Mouse (Mus musculus): ENCODE data around the gene Tomt.

Tomt gene

DNA sequence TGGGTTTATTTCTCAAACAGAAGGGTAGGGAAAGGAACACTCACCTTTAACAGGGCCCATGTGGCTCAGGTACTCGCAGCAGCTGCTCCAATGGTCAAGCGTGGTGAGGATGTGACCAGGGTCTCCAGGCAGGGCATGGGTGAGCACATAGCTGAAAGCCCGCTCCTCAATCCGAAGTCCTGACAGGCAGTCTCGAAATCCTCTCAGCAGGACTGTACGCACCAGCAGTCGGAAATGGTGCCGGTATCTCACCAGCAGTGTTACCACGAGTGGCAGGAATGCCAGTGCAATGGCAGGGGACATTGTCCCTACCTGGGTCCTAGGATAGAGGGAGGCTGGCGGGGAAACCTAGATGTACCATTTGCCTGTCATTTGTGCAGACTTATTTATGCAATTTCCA, 4.2 kb downstream of the Tomt start:
- no peak for DNase-seq (ENCODE audit: low spot score in 2 of 2)

DNA sequence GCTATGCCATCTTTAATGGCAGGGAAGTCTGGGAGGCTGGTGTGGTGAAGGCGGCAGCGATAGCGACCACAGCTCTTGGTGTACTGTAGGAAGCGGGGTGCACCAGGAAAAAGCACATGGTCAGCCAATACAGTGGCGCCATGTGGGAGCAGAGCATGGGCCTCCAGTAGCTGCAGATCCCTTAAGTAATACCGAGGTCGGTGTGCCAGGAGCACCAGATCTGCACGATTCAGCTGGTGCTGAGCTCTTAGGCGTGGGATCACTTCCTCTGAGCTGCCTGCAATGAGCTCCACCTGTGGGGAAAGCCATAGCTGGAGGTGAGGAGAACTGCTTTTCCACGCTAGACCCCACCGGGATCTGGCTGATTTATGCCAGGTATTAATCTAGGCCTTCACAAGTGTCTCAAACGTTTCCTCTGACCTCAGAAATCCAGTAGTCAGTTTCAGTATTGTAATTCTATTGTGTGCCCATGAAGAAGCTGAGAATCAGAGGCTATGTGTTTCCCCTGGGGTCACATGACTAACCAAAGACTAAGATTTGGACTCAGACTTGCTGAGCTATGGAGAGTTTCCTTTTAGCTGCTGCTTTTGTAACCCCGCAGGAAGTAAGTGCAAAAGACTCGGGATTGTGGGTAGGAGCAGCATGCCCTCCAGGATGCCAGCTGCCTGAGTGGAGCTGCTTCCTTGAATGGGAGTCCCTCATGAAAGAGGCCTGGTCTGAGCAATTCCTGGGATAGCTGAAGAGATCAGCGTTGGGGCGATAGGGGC, 5.6 kb downstream of the Tomt start:
- no peak for DNase-seq (ENCODE audit: low spot score in 2 of 2)

DNA sequence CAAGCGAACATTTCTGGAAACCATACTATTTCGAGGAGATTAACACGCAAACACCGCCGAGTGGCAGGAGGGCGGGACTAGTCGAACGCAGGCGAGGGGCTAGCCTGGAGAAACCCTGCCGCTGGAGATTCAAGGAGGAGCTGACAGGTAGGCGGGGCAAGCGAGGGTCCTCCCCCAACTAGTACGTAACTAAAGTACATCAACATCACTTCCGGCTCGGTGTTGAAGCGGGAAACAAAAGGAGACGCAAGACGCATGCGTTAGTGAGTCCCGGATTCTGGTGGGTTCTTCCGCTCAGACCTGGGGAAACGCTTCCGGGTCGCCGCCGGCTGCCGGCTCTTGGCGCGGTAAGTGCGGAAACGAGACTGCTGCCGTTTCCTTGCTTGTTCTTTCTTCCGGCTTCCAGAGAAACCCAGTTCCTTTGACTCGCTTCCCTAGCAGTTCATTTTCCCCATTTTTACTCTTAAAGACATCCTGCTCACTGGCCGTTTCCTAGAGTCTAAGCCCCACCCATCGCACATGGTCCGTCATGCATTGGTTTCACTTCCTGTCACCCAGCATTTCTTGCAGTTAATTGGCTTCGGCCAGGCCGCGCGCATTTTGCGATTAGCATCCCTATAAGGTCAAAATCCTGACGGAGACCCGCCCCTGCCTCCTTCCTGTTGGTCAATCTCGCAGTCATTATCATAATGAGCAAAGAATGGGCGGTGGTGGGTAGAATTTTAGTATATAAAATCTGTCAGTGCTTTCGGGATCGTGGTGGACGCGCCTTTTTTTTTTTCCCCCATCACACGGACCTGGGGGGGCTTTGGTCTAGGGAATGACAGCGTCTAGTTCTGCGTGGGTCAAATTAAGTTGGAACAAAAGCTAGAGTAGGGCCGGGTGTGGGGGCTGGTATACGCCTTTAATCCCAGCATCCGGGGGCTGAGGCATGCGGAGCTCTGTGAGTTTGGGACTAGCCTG, 9.8 kb downstream of the Tomt start:
- peak; percentile 98 to 99 for DNase-seq (ENCODE audit: low spot score in 2 of 2)

DNA sequence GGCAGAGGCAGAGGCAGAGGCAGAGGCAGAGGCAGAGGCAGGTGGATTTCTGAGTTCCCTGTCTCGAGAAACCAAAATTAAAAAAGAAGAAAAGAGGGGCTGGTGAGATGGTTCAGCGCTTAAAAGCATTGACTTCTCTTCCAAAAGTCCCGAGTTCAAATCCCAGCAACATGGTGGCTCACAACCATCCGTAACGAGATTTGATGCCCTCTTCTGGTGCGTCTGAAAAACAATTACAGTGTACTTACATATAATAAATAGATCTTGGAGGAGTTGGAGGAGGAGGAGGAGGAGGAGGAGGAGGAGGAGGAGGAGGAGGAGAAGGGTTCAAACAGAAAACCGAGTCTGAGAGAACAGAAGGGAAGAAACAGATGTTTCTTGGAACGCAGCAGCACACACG, 10.5 kb downstream of the Tomt start:
- no peak for DNase-seq (ENCODE audit: low spot score in 2 of 2)

DNA sequence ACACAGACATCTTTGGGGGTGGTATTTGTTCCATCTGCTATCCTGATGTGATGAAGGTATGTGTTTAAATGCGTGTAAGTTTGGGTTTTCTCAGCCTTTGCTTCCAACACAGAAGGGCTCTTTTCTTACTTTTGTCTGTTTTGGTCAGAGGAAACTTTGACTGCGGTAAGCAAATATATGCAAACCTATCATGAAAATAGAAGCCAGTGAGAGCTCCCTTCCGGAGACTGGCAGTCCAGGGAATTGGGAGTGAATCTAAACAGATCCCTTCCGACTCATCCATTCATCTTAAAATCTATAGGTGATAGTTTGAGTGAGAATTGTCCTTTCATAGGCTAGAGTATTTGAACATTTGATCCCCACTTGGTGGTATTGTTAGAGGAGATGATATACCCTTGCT, 17.7 kb downstream of the Tomt start:
- no peak for DNase-seq (ENCODE audit: low spot score in 2 of 2)

DNA sequence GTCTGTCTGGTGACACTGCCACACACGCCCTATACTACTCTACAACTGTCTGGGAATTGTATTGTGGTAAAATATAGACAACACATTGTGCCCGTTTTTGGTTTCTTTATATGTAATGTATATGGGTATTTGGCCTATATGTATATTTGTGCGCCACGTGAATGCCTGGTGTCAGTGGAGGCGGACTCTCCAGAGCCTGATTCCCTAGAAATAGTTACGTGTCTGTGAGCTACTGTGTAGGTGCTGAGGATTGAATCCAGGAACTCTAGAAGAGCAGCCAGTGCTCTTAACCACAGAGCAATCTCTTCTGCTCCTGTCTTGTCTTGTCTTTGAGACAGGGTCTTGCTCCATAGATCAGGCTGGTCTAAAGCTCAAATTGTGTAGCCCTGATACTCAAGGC, 19.9 kb downstream of the Tomt start:
- DNase-seq (ENCODE audit: low spot score in 2 of 2), result no peak

DNA sequence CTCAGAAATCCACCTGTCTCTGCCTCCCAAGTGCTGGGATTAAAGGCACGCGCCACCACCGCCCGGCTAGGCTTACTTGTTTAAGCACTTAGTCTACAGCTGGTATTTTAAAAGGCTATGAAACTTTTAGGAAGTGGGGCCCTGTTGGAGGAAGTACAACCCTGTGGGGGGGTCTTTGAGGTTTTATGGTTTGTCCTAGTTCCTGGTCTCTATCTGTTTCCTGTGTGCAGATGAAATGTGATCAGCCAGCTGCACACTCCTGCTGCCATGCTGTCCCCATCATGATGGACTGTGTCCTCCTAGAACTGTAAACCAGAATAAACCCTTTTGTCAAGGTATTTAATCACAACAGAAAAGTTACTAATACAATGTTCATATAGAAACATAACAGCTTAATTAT, 22.0 kb downstream of the Tomt start:
- DNase-seq (ENCODE audit: low spot score in 2 of 2), result no peak

DNA sequence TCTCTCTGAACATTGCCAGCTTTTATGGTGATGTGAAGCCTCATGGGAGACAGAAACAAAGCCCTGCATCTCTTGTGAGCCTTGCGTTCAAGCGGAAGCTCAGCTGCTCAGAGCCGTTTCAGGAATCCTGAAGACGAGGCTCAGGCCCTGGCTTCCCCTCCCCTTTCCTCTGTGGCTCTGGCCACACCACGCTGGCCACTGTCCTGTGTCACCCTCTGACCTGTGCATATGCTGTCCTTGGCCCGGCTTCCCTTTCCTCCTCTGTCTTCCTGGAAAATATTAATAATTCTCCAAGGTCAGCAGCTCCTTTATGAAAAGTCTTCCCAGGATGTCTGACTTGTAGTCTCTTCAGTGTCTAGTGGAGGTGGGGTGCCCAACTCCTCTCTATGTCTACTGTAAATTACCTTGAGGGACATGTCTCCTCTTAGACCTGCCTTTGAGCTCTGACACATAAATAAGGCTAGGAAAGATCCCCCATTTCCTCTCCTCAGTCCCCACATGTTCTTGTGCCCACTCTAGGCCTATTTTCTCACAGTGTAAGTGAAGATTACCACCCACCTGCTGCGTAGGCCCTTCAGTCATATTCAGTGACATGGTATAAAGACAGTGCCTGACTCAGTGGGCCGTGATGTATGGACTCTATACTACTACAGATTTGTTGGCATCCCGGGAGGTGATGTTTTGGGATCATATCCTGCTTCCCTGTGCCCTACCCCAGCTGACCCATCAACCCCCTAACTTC, 23.6 kb downstream of the Tomt start:
- DNase-seq (ENCODE audit: low spot score in 2 of 2), result peak in 1 of 2 experiments; percentile 48

DNA sequence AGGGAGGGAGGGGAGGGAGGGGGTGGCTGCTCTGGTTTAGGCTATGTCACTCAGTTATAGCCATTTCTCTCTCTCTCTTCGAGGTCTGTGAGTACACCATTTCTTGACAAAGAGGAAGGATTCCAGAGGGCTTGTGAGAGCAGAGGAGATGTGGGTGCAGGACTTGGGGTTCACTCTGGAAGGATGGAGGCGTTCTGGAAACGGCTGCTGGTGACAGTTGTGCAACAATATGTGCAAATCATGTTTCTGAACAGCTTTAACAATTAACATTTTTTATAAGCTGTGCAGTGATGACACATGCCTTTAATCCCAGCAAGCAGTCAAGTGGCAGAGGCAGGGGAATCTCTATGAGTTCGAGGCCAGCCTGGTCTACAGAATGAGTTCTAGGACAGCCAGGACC, 25.3 kb downstream of the Tomt start:
- DNase-seq (ENCODE audit: low spot score in 2 of 2), result no peak

DNA sequence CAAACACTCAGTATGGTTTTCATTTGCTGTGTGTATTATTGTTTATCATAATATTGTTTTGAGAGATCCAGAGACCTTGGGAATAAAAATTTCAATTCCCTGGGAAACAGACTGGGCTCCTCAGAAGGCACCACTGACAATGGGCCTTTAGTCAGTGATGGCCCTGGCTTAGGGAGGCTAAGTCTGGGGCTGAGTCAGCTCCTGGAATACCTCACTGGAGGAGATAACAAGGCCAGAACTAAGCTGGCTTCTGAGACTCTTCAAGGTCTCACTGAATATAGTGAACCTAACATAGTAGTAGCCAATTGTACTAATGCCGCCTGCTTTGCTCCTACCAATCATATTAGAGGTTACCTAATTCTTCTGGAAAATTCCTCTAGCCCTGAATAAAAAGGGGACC, 30.2 kb downstream of the Tomt start:
- DNase-seq (ENCODE audit: low spot score in 2 of 2), result no peak

DNA sequence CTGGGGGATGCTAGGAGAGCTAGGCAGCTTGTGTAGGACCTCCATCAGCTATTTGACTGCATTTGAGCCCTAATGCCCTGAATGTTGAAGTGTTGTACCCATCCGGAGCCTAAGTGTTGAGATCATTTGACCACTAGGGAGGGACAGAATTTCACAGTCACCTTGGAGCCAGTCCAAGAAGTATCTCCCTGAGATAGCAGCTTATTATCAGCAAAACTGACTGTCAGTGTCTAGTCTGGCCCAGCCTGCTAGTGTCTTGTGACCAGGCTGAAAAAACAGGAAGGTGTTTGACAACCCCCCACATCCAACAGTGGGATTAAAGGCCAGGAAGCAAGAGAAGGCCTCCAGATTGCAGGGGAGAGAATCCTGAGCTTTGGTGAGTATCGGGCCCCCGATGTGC, 34.9 kb downstream of the Tomt start:
- DNase-seq (ENCODE audit: low spot score in 2 of 2), result no peak

DNA sequence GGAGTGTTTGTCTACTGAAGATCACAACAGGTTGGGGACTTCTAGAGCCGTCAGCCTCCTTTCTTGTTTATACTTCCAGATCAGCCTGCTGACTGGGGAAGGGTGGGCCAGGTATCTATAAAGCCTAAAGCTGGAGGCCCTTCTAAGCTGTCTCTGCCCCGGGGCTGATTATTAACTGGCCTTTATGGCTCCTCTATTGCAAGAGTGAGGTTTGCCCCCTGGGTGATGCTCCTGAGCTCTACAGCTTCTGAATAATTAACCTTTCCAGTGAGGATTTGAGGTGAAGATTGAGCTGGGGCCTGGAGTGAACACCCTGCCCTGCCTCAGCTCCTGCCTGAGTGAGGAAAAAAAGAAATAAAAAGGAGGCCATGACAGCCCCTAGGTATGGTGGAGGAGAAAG, 35.5 kb downstream of the Tomt start, which contains the start of gene Folr1:
TSS of gene Folr1 (minus strand) at position 160 of the 400 bp plus-strand sequence.
- DNase-seq (ENCODE audit: low spot score in 2 of 2), result no peak

DNA sequence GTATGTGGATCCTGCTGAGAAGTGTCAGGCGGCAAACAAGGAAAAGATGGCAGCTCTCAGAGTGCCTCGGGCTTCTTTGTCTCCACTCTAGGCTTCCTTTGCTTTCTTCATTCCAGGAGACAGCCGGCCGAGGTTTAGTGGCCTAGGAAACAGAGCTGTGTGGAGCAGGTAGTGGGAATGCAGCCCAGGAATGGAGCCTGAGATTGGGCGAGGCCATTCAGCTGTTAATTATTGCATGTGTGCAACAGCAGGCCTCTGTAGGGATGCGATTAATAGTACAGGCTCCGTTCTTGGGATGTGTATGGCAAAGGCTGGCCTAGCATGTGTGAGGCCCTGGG, 37.0 kb downstream of the Tomt start:
- DNase-seq (ENCODE audit: low spot score in 2 of 2), result no peak

DNA sequence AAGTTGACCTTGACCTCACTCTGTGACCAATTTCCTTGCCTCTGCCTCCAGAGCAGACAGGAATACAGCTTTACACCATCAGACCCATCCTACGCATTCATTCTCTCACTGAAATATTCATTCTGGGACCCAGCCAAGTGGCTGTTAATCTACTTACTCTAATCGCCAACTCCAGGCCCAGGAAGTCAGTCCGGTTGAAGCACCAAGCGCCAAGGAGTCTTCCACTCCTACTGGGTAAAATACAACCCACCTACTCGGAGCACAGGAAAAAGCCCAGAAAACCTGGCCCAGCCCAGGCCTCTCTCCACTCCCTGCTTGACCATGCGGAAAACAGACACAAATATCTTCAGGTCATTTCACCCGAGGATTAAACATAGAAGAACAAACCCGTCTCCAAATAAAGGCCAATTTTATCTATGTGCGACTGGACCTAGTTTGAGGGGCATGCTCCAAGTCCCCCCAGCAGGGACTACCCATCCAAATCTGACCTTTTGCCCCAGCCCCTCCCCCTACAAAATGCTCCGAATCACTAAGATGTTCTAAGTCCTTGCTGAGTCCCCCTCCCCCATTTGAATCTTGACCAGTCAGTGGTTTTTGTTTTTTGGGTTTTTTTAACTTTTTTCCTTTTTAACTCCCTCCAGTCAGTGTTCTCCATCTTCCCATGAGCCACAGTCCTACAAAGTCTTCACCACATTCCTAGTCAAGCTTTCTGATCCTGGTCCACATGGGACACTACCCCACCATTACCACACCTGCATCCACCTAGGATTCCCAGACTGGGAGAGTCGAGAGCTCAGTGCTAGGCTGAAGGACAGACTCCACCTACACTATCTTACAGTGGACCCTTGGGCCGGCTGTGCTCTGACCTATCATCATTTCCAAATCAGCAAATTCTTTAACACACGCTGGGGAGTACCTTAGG, 37.7 kb downstream of the Tomt start:
- no peak for DNase-seq (ENCODE audit: low spot score in 2 of 2)

DNA sequence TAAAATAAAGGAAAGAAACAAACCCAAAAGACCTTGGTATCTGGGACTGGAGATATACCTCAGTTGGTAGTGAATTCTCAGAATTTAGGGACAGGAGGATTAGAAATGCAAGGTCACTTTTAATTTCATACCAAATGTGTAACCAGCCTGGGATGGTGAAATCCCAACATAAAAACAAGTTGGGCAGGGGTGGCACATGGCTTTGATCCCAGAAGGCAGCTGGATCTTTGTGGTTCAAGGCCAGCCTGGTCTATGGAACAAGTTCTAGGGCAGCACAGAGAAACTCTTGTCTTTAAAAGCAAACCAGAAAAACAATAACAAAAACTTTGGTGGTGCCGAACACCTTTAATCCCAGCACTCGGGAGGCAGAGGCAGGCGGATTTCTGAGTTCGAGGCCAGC, 38.7 kb downstream of the Tomt start:
- DNase-seq (ENCODE audit: low spot score in 2 of 2), result no peak

DNA sequence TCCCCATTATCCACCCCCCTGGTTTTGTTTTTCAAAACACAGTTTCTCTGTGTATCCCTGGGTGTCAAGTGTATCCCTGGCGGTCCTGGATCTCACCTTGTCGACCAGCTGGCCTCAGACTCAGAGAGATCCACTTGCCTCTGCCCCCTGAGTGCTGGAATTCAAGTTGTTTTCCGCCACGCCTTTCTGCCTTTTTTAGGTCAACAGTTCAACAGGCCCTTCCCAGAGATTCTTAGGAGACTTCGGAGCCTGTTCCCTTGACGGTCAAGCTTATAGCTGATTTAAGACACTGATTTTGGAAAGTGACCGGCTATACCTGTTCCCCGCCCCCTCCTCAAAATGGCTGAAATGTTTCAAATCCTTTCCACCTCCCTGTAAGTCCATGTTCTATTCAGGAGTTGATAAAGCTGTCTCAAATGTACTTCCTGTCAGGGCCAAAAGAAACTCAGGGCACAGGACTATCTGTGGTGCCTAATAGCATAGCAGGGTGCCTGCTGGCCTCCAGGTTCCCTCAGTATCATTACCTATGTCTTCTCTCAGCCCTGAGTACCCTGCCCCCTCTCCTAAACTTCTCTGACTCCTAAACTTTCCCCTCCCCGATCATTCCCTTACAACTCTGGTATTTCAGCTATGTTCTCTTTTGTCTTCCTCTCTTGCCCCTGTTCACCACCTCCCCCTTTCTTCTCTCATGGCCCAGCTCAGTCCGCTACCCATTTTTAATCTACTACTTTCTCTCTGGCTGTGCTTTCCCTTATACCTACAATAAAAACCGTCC, 39.5 kb downstream of the Tomt start:
- DNase-seq (ENCODE audit: low spot score in 2 of 2), result no peak

DNA sequence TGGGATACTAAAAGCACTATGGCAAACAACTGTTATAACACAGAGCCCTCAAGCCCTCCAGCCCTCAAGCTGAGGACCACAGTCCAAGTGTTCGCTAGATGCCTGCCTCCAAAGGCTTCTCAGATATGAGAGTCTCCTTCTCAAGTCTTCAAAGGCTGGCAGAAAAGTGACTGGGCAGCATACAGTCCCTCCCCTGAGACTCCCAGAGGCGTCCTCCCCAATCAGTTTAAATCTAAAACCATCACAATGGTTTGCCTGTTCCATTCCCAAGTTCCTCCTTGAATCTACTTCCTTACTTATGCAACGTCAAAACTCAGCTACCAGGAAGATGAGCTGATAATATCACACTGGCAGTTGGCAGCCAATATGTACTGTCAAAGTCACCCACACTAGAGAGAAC, 42.7 kb downstream of the Tomt start, which contains the start of gene Anapc15:
TSS of gene Anapc15 (plus strand) at position 301 of the 400 bp plus-strand sequence.
- no peak for DNase-seq (ENCODE audit: low spot score in 2 of 2)

DNA sequence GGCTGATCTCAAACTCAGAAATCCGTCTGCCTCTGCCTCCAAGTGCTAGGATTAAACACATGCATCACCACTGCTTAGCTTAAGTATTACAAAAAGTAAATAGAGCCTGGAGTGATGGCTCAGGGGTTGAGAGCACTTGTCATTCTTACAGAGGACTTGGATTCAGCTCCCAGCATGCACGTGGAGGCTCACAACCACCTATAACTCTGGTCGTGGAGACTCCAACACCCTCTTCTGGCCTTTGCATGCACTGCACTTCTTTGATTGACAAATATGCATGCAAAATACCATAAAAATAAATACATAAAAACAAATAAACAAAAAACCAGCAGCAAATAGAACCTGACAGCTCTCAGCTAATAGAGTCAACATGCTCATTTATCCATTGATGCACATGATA, 43.9 kb downstream of the Tomt start:
- DNase-seq (ENCODE audit: low spot score in 2 of 2), result no peak

DNA sequence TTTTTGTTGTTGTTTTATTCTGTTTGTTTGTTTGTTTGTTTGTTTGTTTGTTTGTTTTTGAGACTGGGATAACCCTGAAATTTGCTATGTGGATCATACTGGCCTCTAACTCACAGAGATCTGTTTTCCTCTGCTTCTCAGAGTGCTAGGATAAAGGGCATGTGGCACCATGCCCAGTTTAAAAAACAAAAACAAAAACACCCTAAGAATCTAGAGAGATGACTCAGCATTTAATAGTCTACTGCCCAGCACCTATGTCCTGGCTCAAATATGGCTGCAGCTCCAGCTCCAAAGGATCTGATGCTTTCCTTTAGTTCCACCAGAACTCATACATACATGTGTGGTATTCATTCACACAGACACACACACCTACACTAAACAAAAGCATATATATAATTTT, 45.2 kb downstream of the Tomt start:
- no peak for DNase-seq (ENCODE audit: low spot score in 2 of 2)

DNA sequence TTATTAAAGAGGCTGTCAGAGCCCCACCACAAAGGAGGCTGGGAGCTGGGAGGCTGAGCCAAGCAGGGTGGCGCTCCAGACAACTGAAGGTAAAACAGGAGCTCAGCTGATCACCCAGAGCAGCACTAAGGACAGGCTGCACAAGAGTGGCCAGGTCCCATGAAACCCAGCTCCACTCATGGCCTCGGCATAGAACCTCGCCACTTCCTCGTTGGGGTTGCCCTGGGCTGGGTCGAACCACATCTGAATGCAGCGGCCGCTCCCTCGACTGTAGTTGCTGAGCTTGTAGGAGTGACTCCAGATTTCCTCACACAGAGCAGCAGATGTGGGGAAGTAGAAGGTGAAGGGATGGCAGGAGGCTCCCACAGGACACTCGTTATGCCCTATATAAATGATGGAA, 47.8 kb downstream of the Tomt start:
- no peak for DNase-seq (ENCODE audit: low spot score in 2 of 2)

Data from right cerebral cortex, postnatal 36 days (tissue).